Comparison of ENCODE assay signal across 22 mouse cellular contexts in the genomic region with DNA sequence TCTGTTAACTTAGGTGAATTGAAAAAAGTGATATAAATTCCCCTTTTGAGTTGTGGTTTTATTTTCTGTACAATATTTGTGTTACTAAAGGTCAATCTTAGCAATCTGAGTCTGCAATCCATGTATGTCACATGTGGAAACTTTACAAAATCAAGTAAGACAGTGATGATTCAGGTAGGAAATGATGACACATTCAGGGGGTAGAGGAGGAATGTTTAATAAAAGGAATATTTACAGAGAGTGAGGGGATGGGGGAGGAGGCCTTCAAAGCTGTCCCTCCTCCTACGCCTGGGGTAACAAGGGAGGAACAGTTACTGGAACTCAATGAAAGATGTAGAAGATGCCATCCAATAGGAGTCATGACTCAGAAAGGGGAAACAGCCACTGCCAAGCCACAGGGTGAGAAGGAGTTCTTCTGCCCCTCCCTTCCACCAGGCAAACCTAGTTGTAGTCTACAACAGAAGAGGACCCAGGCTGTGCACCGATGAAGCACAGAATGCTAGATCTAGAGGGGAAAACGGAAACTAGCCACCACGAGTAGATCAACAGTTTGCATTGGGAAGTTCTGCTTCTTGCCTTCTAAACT. TPM values are rescaled to one million over a fixed set of nuclear protein-coding genes. Genes with fewer than 3 reads are reported as not detected.
DNase-seq lines count a peak whose midpoint lies in the region; ATAC-seq and TF ChIP-seq lines count a peak whose summit lies in the region.
"Had no signal": no experiment of that assay in that cellular context is flagged by ENCODE, and none has a peak within 500 bp of the region (broad histone marks: within the 10 kb centered on the region; RNA-seq: fewer than 3 reads in every experiment).

No protein-coding gene starts in this region.

- no peak for TF ChIP-seq EP300 in MEL (IDR thresholded peaks at IDR 0.05; ENCODE audit: low read depth in 1 of 2, low read length in 2 of 2)

- H3K27ac ChIP-seq in embryonic facial prominence, embryonic 13.5 days: 0 out of 2 replicates have a peak overlapping the region, but pooled peaks have one; percentile 16
- H3K27ac ChIP-seq in embryonic facial prominence, embryonic 10.5 days (replicated peaks): no peak overlapping the region
- no peak overlapping the region for H3K27ac ChIP-seq in MEL (ENCODE audit: control insufficient read depth, low read depth, low read length)
- peak overlapping the region; percentile 50; the same call in 1 of the 2 replicates for H3K27ac ChIP-seq in embryonic fibroblast, embryonic 13.5 days (ENCODE audit: insufficient read depth, low read length)
- H3K27ac ChIP-seq: forebrain, embryonic 15.5 days; kidney, postnatal 0 days; limb, embryonic 13.5 days; liver, embryonic 14.5 days; midbrain, embryonic 13.5 days; neural tube, embryonic 15.5 days had no signal

- no peaks in the 10 kb centered on the region for H3K79me2 ChIP-seq in MEL (ENCODE audit: control insufficient read depth, insufficient read depth, low read length, poor library complexity)

- 85% methylated on average over 4 of the region's 4 CpGs for WGBS in embryonic facial prominence, embryonic 13.5 days
- 88% methylated on average over 4 of the region's 4 CpGs for WGBS in embryonic facial prominence, embryonic 10.5 days

- ATAC-seq in embryonic facial prominence, embryonic 13.5 days (ENCODE audit: insufficient number of reproducible peaks, insufficient read depth, low FRiP score, low TSS enrichment, low read depth): no peak
- peak; percentile 50; the same call in 1 of the 2 replicates for ATAC-seq in megakaryocyte-erythroid progenitor cell, adult 5-6 weeks (replicated peaks; ENCODE audit: low FRiP score, low TSS enrichment, poor library complexity, severe bottlenecking)
- ATAC-seq: forebrain, embryonic 15.5 days; midbrain, embryonic 13.5 days had no signal

- TF ChIP-seq POLR2A in MEL (IDR thresholded peaks at IDR 0.05; ENCODE audit: control insufficient read depth in 1 of 2, insufficient read depth in 1 of 2, low read depth in 1 of 2, low read length in 2 of 2, poor library complexity in 1 of 2): no peak
- no peak for TF ChIP-seq POLR2A in embryonic fibroblast, embryonic 13.5 days (IDR thresholded peaks at IDR 0.05; ENCODE audit: low read depth, low read length)

- H3K36me3 ChIP-seq in embryonic facial prominence, embryonic 13.5 days: no peaks in the 10 kb centered on the region
- H3K36me3 ChIP-seq in embryonic facial prominence, embryonic 10.5 days (replicated peaks): no peaks in the 10 kb centered on the region
- no peaks in the 10 kb centered on the region for H3K36me3 ChIP-seq in MEL (ENCODE audit: control insufficient read depth in 1 of 2, insufficient read depth in 2 of 2, low read length in 2 of 2)
- H3K36me3 ChIP-seq: forebrain, embryonic 15.5 days; limb, embryonic 13.5 days; midbrain, embryonic 13.5 days; neural tube, embryonic 15.5 days had no signal

- H3K9ac ChIP-seq in embryonic facial prominence, embryonic 13.5 days: no peak overlapping the region
- H3K9ac ChIP-seq in MEL (ENCODE audit: control insufficient read depth, low read depth, low read length, poor library complexity, severe bottlenecking): no peak overlapping the region
- H3K9ac ChIP-seq: forebrain, embryonic 15.5 days; limb, embryonic 13.5 days; liver, embryonic 14.5 days; midbrain, embryonic 13.5 days; neural tube, embryonic 15.5 days had no signal

- no peak for TF ChIP-seq CTCF in MEL (IDR thresholded peaks at IDR 0.05 in 2 of 3, conservative IDR thresholded peaks at IDR 0.05 in 1 of 3; ENCODE audit: control insufficient read depth in 1 of 3, insufficient read depth in 1 of 3, low read depth in 2 of 3, low read length in 3 of 3, poor library complexity in 1 of 3, severe bottlenecking in 1 of 3)
- TF ChIP-seq CTCF in embryonic fibroblast, embryonic 13.5 days (IDR thresholded peaks at IDR 0.05; ENCODE audit: borderline replicate concordance, insufficient read depth, low read length): no peak

- no peaks in the 10 kb centered on the region for H3K27me3 ChIP-seq in embryonic facial prominence, embryonic 13.5 days
- no peaks in the 10 kb centered on the region for H3K27me3 ChIP-seq in embryonic facial prominence, embryonic 10.5 days (replicated peaks; ENCODE audit: low read depth, poor library complexity, severe bottlenecking)
- H3K27me3 ChIP-seq in MEL (ENCODE audit: control insufficient read depth in 1 of 2, insufficient read depth in 2 of 2, low read length in 2 of 2): no peaks in the 10 kb centered on the region
- H3K27me3 ChIP-seq: forebrain, embryonic 15.5 days; limb, embryonic 13.5 days; midbrain, embryonic 13.5 days; neural tube, embryonic 15.5 days had no signal

- H3K4me1 ChIP-seq in embryonic facial prominence, embryonic 13.5 days: no peaks in the 10 kb centered on the region
- no peaks in the 10 kb centered on the region for H3K4me1 ChIP-seq in embryonic facial prominence, embryonic 10.5 days
- H3K4me1 ChIP-seq in MEL (ENCODE audit: control insufficient read depth in 1 of 2, insufficient read depth in 2 of 2, low read length in 2 of 2): no peaks in the 10 kb centered on the region
- peaks cover 2% of the 10 kb centered on the region; the same call in 1 of the 2 replicates for H3K4me1 ChIP-seq in embryonic fibroblast, embryonic 13.5 days (ENCODE audit: control insufficient read depth, insufficient read depth, low read length)
- H3K4me1 ChIP-seq: forebrain, embryonic 15.5 days; limb, embryonic 13.5 days; midbrain, embryonic 13.5 days; neural tube, embryonic 15.5 days had no signal

- H3K9me3 ChIP-seq in embryonic facial prominence, embryonic 13.5 days: no peaks in the 10 kb centered on the region
- H3K9me3 ChIP-seq in embryonic facial prominence, embryonic 10.5 days: no peaks in the 10 kb centered on the region
- H3K9me3 ChIP-seq in MEL (replicated peaks; ENCODE audit: insufficient read depth, low read length): no peaks in the 10 kb centered on the region
- H3K9me3 ChIP-seq: forebrain, embryonic 15.5 days; limb, embryonic 13.5 days; midbrain, embryonic 13.5 days; neural tube, embryonic 15.5 days had no signal

- no peak overlapping the region for H3K4me2 ChIP-seq in embryonic facial prominence, embryonic 13.5 days
- H3K4me2 ChIP-seq: forebrain, embryonic 15.5 days; limb, embryonic 13.5 days; midbrain, embryonic 13.5 days; neural tube, embryonic 15.5 days had no signal

- no peak for TF ChIP-seq RAD21 in MEL (IDR thresholded peaks at IDR 0.05; ENCODE audit: low read depth, low read length)

- H3K4me3 ChIP-seq in embryonic facial prominence, embryonic 13.5 days: no peak overlapping the region
- no peak overlapping the region for H3K4me3 ChIP-seq in embryonic facial prominence, embryonic 10.5 days
- no peak overlapping the region for H3K4me3 ChIP-seq in MEL (ENCODE audit: control insufficient read depth in 1 of 2, insufficient read depth in 1 of 2, low read depth in 2 of 2, low read length in 2 of 2)
- no peak overlapping the region for H3K4me3 ChIP-seq in embryonic fibroblast, embryonic 13.5 days (ENCODE audit: insufficient read depth, low read length)
- H3K4me3 ChIP-seq: forebrain, embryonic 15.5 days; limb, embryonic 13.5 days; midbrain, embryonic 13.5 days; myocyte; neural tube, embryonic 15.5 days had no signal

- intact Hi-C loops in left cerebral cortex, postnatal 10 days (cut with DNase I): no loop called here

- DNase-seq in embryonic facial prominence, embryonic 10.5 days (ENCODE audit: low spot score): no peak
- DNase-seq in MEL (ENCODE audit: low read depth, low spot score): peak; percentile 6
- DNase-seq in left cerebral cortex, postnatal 10 days (ENCODE audit: extremely low spot score in 1 of 2, low spot score in 2 of 2): no peak
- no peak for DNase-seq in spleen, postnatal 36 days (ENCODE audit: low spot score in 2 of 2)
- DNase-seq in layer of hippocampus, adult 8-10 months (ENCODE audit: low spot score in 2 of 2): no peak
- DNase-seq: adrenal gland, postnatal 25 days; cerebellum, adult 2 months; heart, adult 18-20 months; kidney, adult 11 months; right cerebral cortex, postnatal 4 days; thymus, postnatal 36 days had no signal

TF ChIP-seq in MEL, 35 proteins besides CTCF, POLR2A, EP300 and RAD21 (continues in another document):
- TF ChIP-seq GABPA (IDR thresholded peaks at IDR 0.05; ENCODE audit: low read depth, low read length): no peak
- TF ChIP-seq MAX (IDR thresholded peaks at IDR 0.05; ENCODE audit: low read length): no peak
- TF ChIP-seq MYC (IDR thresholded peaks at IDR 0.05; ENCODE audit: low read depth, low read length): no peak
- no peak for TF ChIP-seq CHD1 (IDR thresholded peaks at IDR 0.05; ENCODE audit: low read depth, low read length)
- no peak for TF ChIP-seq MAFK (IDR thresholded peaks at IDR 0.05; ENCODE audit: borderline replicate concordance, low read depth, low read length)
- TF ChIP-seq TAL1 (IDR thresholded peaks at IDR 0.05; ENCODE audit: low read length): no peak
- no peak for TF ChIP-seq POLR2AphosphoS2 (IDR thresholded peaks at IDR 0.05; ENCODE audit: low read length)
- TF ChIP-seq JUND (IDR thresholded peaks at IDR 0.05; ENCODE audit: low read depth, low read length): no peak
- TF ChIP-seq ZMIZ1 (IDR thresholded peaks at IDR 0.05; ENCODE audit: low read depth, low read length): no peak
- TF ChIP-seq ZKSCAN1 (IDR thresholded peaks at IDR 0.05; ENCODE audit: low read depth, low read length): no peak
- no peak for TF ChIP-seq MXI1 (IDR thresholded peaks at IDR 0.05; ENCODE audit: low read depth, low read length)
- no peak for TF ChIP-seq GATA1 (IDR thresholded peaks at IDR 0.05; ENCODE audit: low read depth, low read length)
- no peak for TF ChIP-seq TBP (IDR thresholded peaks at IDR 0.05; ENCODE audit: low read depth, low read length)
- no peak for TF ChIP-seq NRF1 (IDR thresholded peaks at IDR 0.05; ENCODE audit: insufficient read depth, low read depth, low read length, poor library complexity, severe bottlenecking)
- no peak for TF ChIP-seq ZC3H11A (IDR thresholded peaks at IDR 0.05; ENCODE audit: low read depth, low read length)
- no peak for TF ChIP-seq USF1 (IDR thresholded peaks at IDR 0.05; ENCODE audit: low read depth, low read length)

RNA-seq across cellular contexts. Expression of gene Ptger2, which starts 17.8 kb away (rescaled TPM):
- polyA plus RNA-seq in embryonic facial prominence, embryonic 13.5 days (2015; fragmentation: Nextera tagmentation; extraction: Ambion mirVana): 1.7 and 1.8 TPM in 2 replicates
- polyA plus RNA-seq in embryonic facial prominence, embryonic 10.5 days (2016; fragmentation: Nextera tagmentation; extraction: Ambion mirVana): 0.04 and 0.08 TPM in 2 replicates
- total RNA-seq in MEL (2012; rRNA removed): not detected in 2 replicates
- polyA plus RNA-seq in MEL (2012; ENCODE audit: insufficient read depth in 1 of 2, insufficient read length in 2 of 2, low read depth in 1 of 2, low replicate concordance in 2 of 2, missing spikeins in 1 of 2): not detected
- 0.23 TPM in 1 of 2 replicates, not detected in the other for polyA plus RNA-seq in embryonic fibroblast, embryonic 13.5 days (2011; ENCODE audit: insufficient read length, low read depth, missing spikeins)
- 0.64 TPM in 1 of 2 replicates, not detected in the other for total RNA-seq in megakaryocyte-erythroid progenitor cell, adult 5-6 weeks (2014; fragmentation: Nextera tagmentation)
- total RNA-seq in megakaryocyte-erythroid progenitor cell, adult 5-6 weeks (2017): 0.08 TPM in 1 of 2 replicates, not detected in the other
- total RNA-seq in left cerebral cortex, postnatal 10 days (2021): under 1 TPM; 0.57 to 0.66 TPM
- under 1 TPM in 3 of 4 experiments, not detected in 1; 0.16 to 0.24 (median 0.21) TPM for total RNA-seq in layer of hippocampus, adult 8-10 months (2022)
- polyA plus RNA-seq: heart, embryonic 14.5 days had no signal

Comparison
In these comparisons a context has a peak if more than half of its experiments do, and no peak if none do; other contexts are left out.
1. H3K27ac ChIP-seq: peak in embryonic facial prominence, embryonic 13.5 days (single experiment) and embryonic fibroblast, embryonic 13.5 days (single experiment); none in embryonic facial prominence, embryonic 10.5 days (single experiment) and MEL (single experiment).